Mouse (Mus musculus) colon, adult 2 months (tissue): Measurements from ENCODE around the gene Olfr1426. TPM values are rescaled to one million over a fixed set of nuclear protein-coding genes. Genes with fewer than 3 reads are reported as not detected.

ENCODE experiments used
- polyA plus RNA-seq: library from polyadenylated mRNA; depleted of rRNA; stranded (reverse); fragments of >200 nt; gene quantifications from 2 replicates; pipeline ENCODE4 v1.2.3, GENCODE M21; 2012; rRNA removed

Olfr1426 gene
- polyA plus RNA-seq, result not detected in 2 replicates

DNA sequence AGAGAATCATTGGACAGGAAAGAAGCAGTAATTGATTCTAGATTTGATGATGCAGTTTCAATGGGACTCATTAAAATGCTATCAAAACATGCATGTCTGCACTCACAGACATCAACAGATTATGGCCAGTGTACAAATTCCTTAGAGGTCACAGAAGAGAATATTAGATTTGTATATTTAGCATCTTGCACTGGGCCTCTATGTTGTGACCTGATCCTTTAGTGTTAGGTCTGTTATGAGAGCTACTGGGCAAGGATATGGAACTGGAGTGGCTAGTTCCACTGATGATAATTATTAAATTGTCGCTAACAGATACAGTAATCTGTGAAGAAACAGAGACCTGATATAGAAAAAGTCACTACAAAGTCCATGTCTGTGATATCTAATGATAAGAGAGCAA lies at the start of gene Olfr1426:
Gene Olfr1426 (minus strand): TSS at position 101 of the 400 bp plus-strand sequence.

GRCm38 (mm10) chr19:12123103-12123502 lies 31.3 kb upstream of the Olfr1426 start, which contains the start of gene Olfr76:
Gene Olfr76, minus strand, starts transcription at chr19:12123203.

DNA sequence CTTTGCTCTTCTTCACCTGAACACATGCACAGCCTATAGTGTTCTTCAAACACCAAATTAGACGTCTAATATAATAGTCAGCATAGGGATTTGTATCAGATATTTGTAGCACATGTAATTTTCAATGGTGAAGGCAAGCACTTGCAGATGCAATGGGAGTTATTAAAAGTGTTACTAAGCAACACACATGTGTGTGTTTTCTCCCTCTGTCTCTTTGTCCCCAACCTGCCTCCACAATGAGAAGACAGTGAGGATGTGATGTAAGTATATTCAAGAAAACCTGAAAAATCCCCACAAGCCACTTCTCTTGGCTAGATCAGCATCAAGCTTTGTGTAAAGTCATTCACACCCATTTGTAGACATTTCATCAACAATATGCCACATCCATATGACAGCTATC lies 24.0 kb upstream of the Olfr1426 start, which contains the start of gene Olfr1428:
Gene Olfr1428 (minus strand): TSS at position 101 of the 400 bp plus-strand sequence.

GRCm38 (mm10) chr19:12103234-12103633 lies 11.4 kb upstream of the Olfr1426 start, which contains the start of gene Olfr1427:
Gene Olfr1427, minus strand, starts transcription at chr19:12103334.

GRCm38 (mm10) chr19:12077631-12078030 lies 14.2 kb downstream of the Olfr1426 start, which contains the start of gene Olfr1425:
Gene Olfr1425, minus strand, starts transcription at chr19:12077731.

DNA sequence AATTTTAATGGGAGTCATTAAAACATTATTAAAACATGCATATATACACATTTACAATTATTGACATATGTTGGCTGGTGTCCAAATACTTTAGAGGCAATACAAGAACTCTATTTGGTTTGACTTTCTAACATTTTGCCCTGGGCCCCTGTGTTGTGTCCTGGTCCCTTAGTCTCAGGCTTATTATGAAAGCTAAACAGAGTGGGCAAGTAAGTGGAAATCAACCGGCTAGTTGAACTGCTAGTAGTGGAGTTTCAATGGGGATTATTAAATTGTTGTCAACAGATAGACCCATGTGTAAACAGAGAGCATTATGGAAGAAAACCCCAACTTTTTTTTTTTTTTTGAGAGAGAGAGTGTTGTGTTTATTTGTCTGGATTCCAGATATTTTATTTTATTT lies 29.2 kb downstream of the Olfr1426 start, which contains the start of gene Olfr1424:
Gene Olfr1424 (minus strand): TSS at position 101 of the 400 bp plus-strand sequence.

DNA sequence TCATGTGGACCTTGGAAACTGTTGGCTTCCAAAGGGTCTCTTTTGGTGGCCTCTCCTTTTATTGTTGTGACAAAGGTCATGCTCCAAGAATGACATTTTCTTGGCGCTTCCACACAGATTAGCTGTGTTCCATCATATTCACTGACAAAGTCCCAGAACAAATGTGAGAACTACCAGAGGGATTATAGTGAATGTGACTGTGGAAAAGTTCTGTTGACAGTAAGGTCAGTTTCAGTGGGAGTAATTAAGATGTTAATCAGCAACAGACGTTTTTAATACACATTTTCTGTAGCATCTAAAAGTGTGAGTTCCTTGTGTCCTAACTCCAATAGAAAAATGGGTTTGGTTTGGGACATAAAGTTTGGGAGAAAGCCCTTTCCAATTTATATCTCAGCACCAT lies 50.6 kb downstream of the Olfr1426 start, which contains the start of gene Olfr1423:
Gene Olfr1423 (minus strand): TSS at position 101 of the 400 bp plus-strand sequence.

Other genes with a start within 250 kb of the Olfr1426 start
- gene Olfr1418, start 230.9 kb downstream of the Olfr1426 start, polyA plus RNA-seq, result not detected in 2 replicates
- gene Olfr1419, start 216.9 kb downstream of the Olfr1426 start, polyA plus RNA-seq, result not detected in 2 replicates
- not detected in 2 replicates for gene Olfr1420, start 205.4 kb downstream of the Olfr1426 start, polyA plus RNA-seq
- gene Patl1, start 179.6 kb downstream of the Olfr1426 start, polyA plus RNA-seq, result 8.1 and 9.0 TPM in 2 replicates
- 15.3 and 15.4 TPM in 2 replicates for gene Osbp, start 126.1 kb downstream of the Olfr1426 start, polyA plus RNA-seq
- gene Olfr1423, start 50.7 kb downstream of the Olfr1426 start, polyA plus RNA-seq, result not detected in 2 replicates
- not detected in 2 replicates for gene Olfr1424, start 29.3 kb downstream of the Olfr1426 start, polyA plus RNA-seq
- not detected in 2 replicates for gene Olfr1425, start 14.3 kb downstream of the Olfr1426 start, polyA plus RNA-seq
- gene Olfr1427, start 11.3 kb upstream of the Olfr1426 start, polyA plus RNA-seq, result not detected in 2 replicates
- gene Olfr1428, start 23.9 kb upstream of the Olfr1426 start, polyA plus RNA-seq, result not detected in 2 replicates
- not detected in 2 replicates for gene Olfr76, start 31.2 kb upstream of the Olfr1426 start, polyA plus RNA-seq
- not detected in 2 replicates for gene Olfr1555-ps1, start 78.1 kb upstream of the Olfr1426 start, polyA plus RNA-seq
- gene Olfr1431, start 108.6 kb upstream of the Olfr1426 start, polyA plus RNA-seq, result not detected in 2 replicates
- gene Olfr1432, start 140.6 kb upstream of the Olfr1426 start, polyA plus RNA-seq, result not detected in 2 replicates
- gene Olfr262, start 149.6 kb upstream of the Olfr1426 start, polyA plus RNA-seq, result not detected in 2 replicates
- gene Olfr235, start 169.0 kb upstream of the Olfr1426 start, polyA plus RNA-seq, result not detected in 2 replicates
- gene Olfr1434, start 187.8 kb upstream of the Olfr1426 start, polyA plus RNA-seq, result not detected in 2 replicates
- not detected in 2 replicates for gene Olfr1436, start 207.1 kb upstream of the Olfr1426 start, polyA plus RNA-seq
- gene Olfr1437, start 233.1 kb upstream of the Olfr1426 start, polyA plus RNA-seq, result not detected in 2 replicates
- gene Olfr1438-ps1, start 243.9 kb upstream of the Olfr1426 start, polyA plus RNA-seq, result not detected in 2 replicates